ENCODE assay signal across 8 mouse cellular contexts in the genomic region with DNA sequence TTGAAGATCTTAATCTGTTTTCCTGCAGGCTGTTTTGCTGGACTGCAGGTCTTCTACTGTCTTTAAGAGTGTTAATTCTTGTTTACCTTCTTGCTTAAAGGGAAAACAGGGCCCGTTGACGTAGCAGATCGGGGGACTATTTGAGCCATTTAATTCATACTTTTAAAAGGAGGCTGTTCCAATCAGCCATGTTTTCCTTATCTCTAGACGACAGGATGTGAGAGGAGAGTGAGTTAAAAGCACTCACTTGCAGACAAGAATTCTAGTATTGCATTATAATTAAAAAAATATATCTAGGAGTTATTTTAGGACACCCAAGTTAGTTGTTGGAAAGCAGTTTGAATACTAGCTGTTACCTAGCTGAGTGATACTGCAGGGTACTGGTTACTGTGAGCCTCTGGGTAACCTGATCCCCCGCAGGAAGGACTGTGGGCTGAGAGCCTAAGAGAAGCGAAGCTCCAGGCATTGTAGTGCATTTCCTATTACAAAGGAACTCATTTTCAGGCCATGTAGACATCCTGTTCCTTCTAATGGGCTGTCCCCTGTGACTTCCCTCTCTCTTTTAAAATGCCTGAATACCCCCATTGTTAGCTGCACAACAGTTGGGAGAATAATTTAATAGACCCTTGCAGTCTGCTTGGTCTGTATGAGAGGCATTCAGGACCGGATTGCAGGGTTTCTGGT. TPM values are rescaled to one million over a fixed set of nuclear protein-coding genes. Genes with fewer than 3 reads are reported as not detected.
DNase-seq lines count a peak whose midpoint lies in the region; ATAC-seq and TF ChIP-seq lines count a peak whose summit lies in the region.

No protein-coding gene starts in this region.

- TF ChIP-seq CTCF in layer of hippocampus, adult 2 months (conservative IDR thresholded peaks at IDR 0.05), result no peak
- TF ChIP-seq CTCF in cortical plate, adult 2 months (IDR thresholded peaks at IDR 0.05; ENCODE audit: extremely low read depth, insufficient read depth, low read length), result no peak

- H3K27me3 ChIP-seq in heart, embryonic 16.5 days (ENCODE audit: control insufficient read depth, insufficient read depth, low read length), result no peaks in the 10 kb centered on the region
- no peaks in the 10 kb centered on the region for H3K27me3 ChIP-seq in limb, embryonic 11.5 days (ENCODE audit: control insufficient read depth, insufficient read depth, low read length)
- H3K27me3 ChIP-seq in midbrain, embryonic 13.5 days, result peaks cover 34% of the 10 kb centered on the region

- H3K9me3 ChIP-seq in heart, embryonic 16.5 days (replicated peaks; ENCODE audit: control insufficient read depth, low read length), result no peaks in the 10 kb centered on the region
- no peaks in the 10 kb centered on the region for H3K9me3 ChIP-seq in limb, embryonic 11.5 days (ENCODE audit: control insufficient read depth, low read length)
- H3K9me3 ChIP-seq in midbrain, embryonic 13.5 days, result no peaks in the 10 kb centered on the region

- DNase-seq in layer of hippocampus, adult 2 months (ENCODE audit: low spot score in 2 of 2), result no peak
- no peak for DNase-seq in layer of hippocampus, postnatal 25 days (ENCODE audit: extremely low spot score in 1 of 2, low spot score in 1 of 2)
- peak; percentile 61 for DNase-seq in limb, embryonic 11.5 days (ENCODE audit: low spot score)
- DNase-seq in urinary bladder, postnatal 10 days (ENCODE audit: low spot score), result no peak
- no peak for DNase-seq in cerebellum, adult 11 months

- peaks cover 3% of the 10 kb centered on the region; the same call in 1 of the 2 replicates for H3K4me1 ChIP-seq in cortical plate, adult 2 months (ENCODE audit: control insufficient read depth, insufficient read depth, low read length)
- H3K4me1 ChIP-seq in heart, embryonic 16.5 days (ENCODE audit: control insufficient read depth, insufficient read depth, low read length), result peaks cover 30% of the 10 kb centered on the region
- H3K4me1 ChIP-seq in limb, embryonic 11.5 days (ENCODE audit: control insufficient read depth, insufficient read depth, low read length), result peaks cover 17% of the 10 kb centered on the region
- H3K4me1 ChIP-seq in midbrain, embryonic 13.5 days (replicated peaks), result peaks cover 67% of the 10 kb centered on the region

- TF ChIP-seq POLR2A in cortical plate, adult 2 months (IDR thresholded peaks at IDR 0.05; ENCODE audit: extremely low read depth, insufficient read depth, low read length), result peak; percentile 47; the same call in 1 of the 2 replicates

- peak overlapping the region; percentile 94 for H3K27ac ChIP-seq in layer of hippocampus, adult 2 months
- peak overlapping the region; percentile 88 for H3K27ac ChIP-seq in cortical plate, adult 2 months (ENCODE audit: insufficient read depth, low read length)
- peak overlapping the region; percentile 99 for H3K27ac ChIP-seq in heart, embryonic 16.5 days (ENCODE audit: low read length)
- peak overlapping the region; percentile 99 for H3K27ac ChIP-seq in limb, embryonic 11.5 days (replicated peaks; ENCODE audit: low read depth, low read length)
- peak overlapping the region; percentile 90; the same call in 1 of the 2 replicates for H3K27ac ChIP-seq in midbrain, embryonic 13.5 days

- H3K9ac ChIP-seq in heart, embryonic 16.5 days (ENCODE audit: low read length), result peak overlapping the region; percentile 91
- peak overlapping the region; percentile 98 for H3K9ac ChIP-seq in limb, embryonic 11.5 days (ENCODE audit: low read length)
- peak overlapping the region; percentile 77 for H3K9ac ChIP-seq in midbrain, embryonic 13.5 days (replicated peaks)

- H3K4me2 ChIP-seq in heart, embryonic 16.5 days (ENCODE audit: low read depth, low read length), result peak overlapping the region; percentile 96
- peak overlapping the region; percentile 67 for H3K4me2 ChIP-seq in limb, embryonic 11.5 days (ENCODE audit: low read depth, severe bottlenecking)
- peak overlapping the region; percentile 88 for H3K4me2 ChIP-seq in midbrain, embryonic 13.5 days (replicated peaks)

- no peak for ATAC-seq in heart, embryonic 16.5 days (replicated peaks; ENCODE audit: extremely low read depth, insufficient read depth, low FRiP score)
- ATAC-seq in limb, embryonic 11.5 days (ENCODE audit: insufficient number of reproducible peaks, low FRiP score, low TSS enrichment, low read depth), result no peak
- no peak for ATAC-seq in midbrain, embryonic 13.5 days

- H3K4me3 ChIP-seq in layer of hippocampus, adult 2 months, result peak overlapping the region; percentile 92
- peak overlapping the region; percentile 93 for H3K4me3 ChIP-seq in cortical plate, adult 2 months (ENCODE audit: insufficient read depth, low read length)
- H3K4me3 ChIP-seq in heart, embryonic 16.5 days (ENCODE audit: low read length), result peak overlapping the region; percentile 82
- H3K4me3 ChIP-seq in limb, embryonic 11.5 days (ENCODE audit: low read depth, low read length), result peak overlapping the region; percentile 98
- H3K4me3 ChIP-seq in midbrain, embryonic 13.5 days (replicated peaks), result peak overlapping the region; percentile 56

- H3K36me3 ChIP-seq in heart, embryonic 16.5 days (ENCODE audit: control insufficient read depth, insufficient read depth), result no peaks in the 10 kb centered on the region; the same call in 1 of the 2 replicates
- H3K36me3 ChIP-seq in limb, embryonic 11.5 days (ENCODE audit: control insufficient read depth, insufficient read depth, low read length), result no peaks in the 10 kb centered on the region
- H3K36me3 ChIP-seq in midbrain, embryonic 13.5 days, result no peaks in the 10 kb centered on the region

- WGBS in heart, embryonic 16.5 days, result 7% methylated on average over 7 of the region's 7 CpGs
- 1% methylated on average over 7 of the region's 7 CpGs for WGBS in limb, embryonic 11.5 days
- WGBS in midbrain, embryonic 13.5 days, result under 1% methylated on average over 7 of the region's 7 CpGs

RNA-seq across cellular contexts. Expression of gene Dusp6, which starts 2.1 kb away (rescaled TPM):
- total RNA-seq in layer of hippocampus, adult 2 months (2021), result 10 to 100 TPM; 64.9 to 66.7 TPM
- 10 to 100 TPM; 74.9 to 93.5 TPM for total RNA-seq in layer of hippocampus, postnatal 25 days (2021)
- 69.9 and 75.8 TPM in 2 replicates for polyA plus RNA-seq in cortical plate, adult 2 months (2012; rRNA removed)
- polyA plus RNA-seq in heart, embryonic 16.5 days (2015; fragmentation: Nextera tagmentation; extraction: Ambion mirVana), result 39.4 and 40.7 TPM in 2 replicates
- 187 and 207 TPM in 2 replicates for polyA plus RNA-seq in limb, embryonic 11.5 days (2014; fragmentation: Nextera tagmentation; extraction: Ambion mirVana)
- 21.8 and 26.5 TPM in 2 replicates for polyA plus RNA-seq in midbrain, embryonic 13.5 days (2015; fragmentation: Nextera tagmentation; extraction: Ambion mirVana)
